Mouse (Mus musculus): ENCODE data around the gene Tmem260. TPM values are rescaled to one million over a fixed set of nuclear protein-coding genes. Genes with fewer than 3 reads are reported as not detected.

The Tmem260 gene
- polyA plus RNA-seq, 1 experiment from 2014 or later = 13.3 TPM

- TF ChIP-seq CTCF (IDR thresholded peaks at IDR 0.05; ENCODE audit: low read depth) = no peak
- WGBS = 46% methylated on average over 18 of the region's 18 CpGs
Observed at GRCm38 (mm10) chr14:48503691-48504565, 58.0 kb downstream of the Tmem260 start.

GRCm38 (mm10) chr14:48504566-48504950 lies 58.6 kb downstream of the Tmem260 start:
- Histone ChIP-seq H3K4me3 (replicated peaks; ENCODE audit: low read depth, low read length) (no peak overlapping the region), H3K4me2 (ENCODE audit: low read length) (no peak overlapping the region), H3K36me3 (ENCODE audit: insufficient read depth, low read length) (peaks cover 3% of the 10 kb centered on the region; the same call in 1 of the 2 replicates), H3K9ac (ENCODE audit: low read depth, low read length) (no peak overlapping the region), H3K27ac (no peak overlapping the region), H3K4me1 (replicated peaks; ENCODE audit: insufficient read depth, low read length) (no peaks in the 10 kb centered on the region), H3K9me3 (replicated peaks; ENCODE audit: low read length) (no peaks in the 10 kb centered on the region), H3K27me3 (ENCODE audit: insufficient read depth, low read length) (no peaks in the 10 kb centered on the region)
- ATAC-seq (replicated peaks; ENCODE audit: low FRiP score, low read depth) = no peak
- no peak for TF ChIP-seq CTCF (IDR thresholded peaks at IDR 0.05; ENCODE audit: low read depth)
- 62% methylated on average over 9 of the region's 9 CpGs for WGBS
- DNase-seq (ENCODE audit: low spot score) = no peak

More at GRCm38 (mm10) chr14:48503691-48504565, 58.0 kb downstream of the Tmem260 start:
- DNase-seq (ENCODE audit: low spot score) = no peak
- H3K9ac ChIP-seq (ENCODE audit: low read depth, low read length) = no peak overlapping the region
- no peaks in the 10 kb centered on the region for H3K9me3 ChIP-seq (replicated peaks; ENCODE audit: low read length)
- no peak overlapping the region for H3K4me3 ChIP-seq (replicated peaks; ENCODE audit: low read depth, low read length)
- H3K4me1 ChIP-seq (replicated peaks; ENCODE audit: insufficient read depth, low read length) = no peaks in the 10 kb centered on the region
- no peak for ATAC-seq (replicated peaks; ENCODE audit: low FRiP score, low read depth)
- H3K27ac ChIP-seq = no peak overlapping the region; the same call in 1 of the 2 replicates
- no peaks in the 10 kb centered on the region for H3K27me3 ChIP-seq (ENCODE audit: insufficient read depth, low read length)
- H3K4me2 ChIP-seq (ENCODE audit: low read length) = no peak overlapping the region
- H3K36me3 ChIP-seq (ENCODE audit: insufficient read depth, low read length) = no peaks in the 10 kb centered on the region; the same call in 1 of the 2 replicates

GRCm38 (mm10) chr14:48505606-48506005 lies 59.7 kb downstream of the Tmem260 start:
- Histone ChIP-seq H3K4me3 (replicated peaks; ENCODE audit: low read depth, low read length) (no peak overlapping the region), H3K9me3 (replicated peaks; ENCODE audit: low read length) (no peaks in the 10 kb centered on the region), H3K27ac (no peak overlapping the region), H3K4me2 (ENCODE audit: low read length) (no peak overlapping the region), H3K4me1 (replicated peaks; ENCODE audit: insufficient read depth, low read length) (no peaks in the 10 kb centered on the region), H3K27me3 (ENCODE audit: insufficient read depth, low read length) (no peaks in the 10 kb centered on the region), H3K36me3 (ENCODE audit: insufficient read depth, low read length) (peaks cover 5% of the 10 kb centered on the region; the same call in 1 of the 2 replicates), H3K9ac (ENCODE audit: low read depth, low read length) (no peak overlapping the region)
- no peak for TF ChIP-seq CTCF (IDR thresholded peaks at IDR 0.05; ENCODE audit: low read depth)
- no peak for ATAC-seq (replicated peaks; ENCODE audit: low FRiP score, low read depth)
- DNase-seq (ENCODE audit: low spot score) = no peak
- WGBS = 97% methylated on average over 12 of the region's 12 CpGs

GRCm38 (mm10) chr14:48507376-48507775 lies 61.5 kb downstream of the Tmem260 start:
- Histone ChIP-seq H3K27ac (no peak overlapping the region), H3K4me3 (replicated peaks; ENCODE audit: low read depth, low read length) (no peak overlapping the region), H3K27me3 (ENCODE audit: insufficient read depth, low read length) (no peaks in the 10 kb centered on the region), H3K4me2 (ENCODE audit: low read length) (no peak overlapping the region), H3K4me1 (replicated peaks; ENCODE audit: insufficient read depth, low read length) (no peaks in the 10 kb centered on the region), H3K9me3 (replicated peaks; ENCODE audit: low read length) (no peaks in the 10 kb centered on the region), H3K9ac (ENCODE audit: low read depth, low read length) (no peak overlapping the region), H3K36me3 (ENCODE audit: insufficient read depth, low read length) (peaks cover 5% of the 10 kb centered on the region; the same call in 1 of the 2 replicates)
- ATAC-seq (replicated peaks; ENCODE audit: low FRiP score, low read depth) = no peak
- TF ChIP-seq CTCF (IDR thresholded peaks at IDR 0.05; ENCODE audit: low read depth) = no peak
- WGBS = 85% methylated on average over 8 of the region's 8 CpGs
- no peak for DNase-seq (ENCODE audit: low spot score)

GRCm38 (mm10) chr14:48509131-48509530 lies 63.2 kb downstream of the Tmem260 start:
- Histone ChIP-seq H3K9ac (ENCODE audit: low read depth, low read length) (no peak overlapping the region), H3K4me3 (replicated peaks; ENCODE audit: low read depth, low read length) (no peak overlapping the region), H3K27me3 (ENCODE audit: insufficient read depth, low read length) (no peaks in the 10 kb centered on the region), H3K36me3 (ENCODE audit: insufficient read depth, low read length) (peaks cover 5% of the 10 kb centered on the region; the same call in 1 of the 2 replicates), H3K4me1 (replicated peaks; ENCODE audit: insufficient read depth, low read length) (no peaks in the 10 kb centered on the region), H3K9me3 (replicated peaks; ENCODE audit: low read length) (no peaks in the 10 kb centered on the region), H3K4me2 (ENCODE audit: low read length) (no peak overlapping the region), H3K27ac (no peak overlapping the region)
- no peak for DNase-seq (ENCODE audit: low spot score)
- WGBS = 91% methylated on average over 5 of the region's 5 CpGs
- no peak for TF ChIP-seq CTCF (IDR thresholded peaks at IDR 0.05; ENCODE audit: low read depth)
- no peak for ATAC-seq (replicated peaks; ENCODE audit: low FRiP score, low read depth)

GRCm38 (mm10) chr14:48513098-48513823 lies 67.3 kb downstream of the Tmem260 start:
- no peak for TF ChIP-seq CTCF (IDR thresholded peaks at IDR 0.05; ENCODE audit: low read depth)
- Histone ChIP-seq H3K9ac (ENCODE audit: low read depth, low read length) (no peak overlapping the region), H3K4me2 (ENCODE audit: low read length) (no peak overlapping the region), H3K27ac (no peak overlapping the region), H3K4me1 (replicated peaks; ENCODE audit: insufficient read depth, low read length) (no peaks in the 10 kb centered on the region), H3K4me3 (replicated peaks; ENCODE audit: low read depth, low read length) (no peak overlapping the region), H3K9me3 (replicated peaks; ENCODE audit: low read length) (no peaks in the 10 kb centered on the region), H3K27me3 (ENCODE audit: insufficient read depth, low read length) (no peaks in the 10 kb centered on the region), H3K36me3 (ENCODE audit: insufficient read depth, low read length) (peaks cover 5% of the 10 kb centered on the region; the same call in 1 of the 2 replicates)
- DNase-seq (ENCODE audit: low spot score) (no peak), ATAC-seq (replicated peaks; ENCODE audit: low FRiP score, low read depth) (no peak)
- 50% methylated on average over 12 of the region's 12 CpGs for WGBS
